Mouse (Mus musculus): ENCODE measurements around the gene Rpl22.
A peak's percentile ranks its signal among the peaks of the same experiment; 100 is the strongest.

The Rpl22 gene

GRCm38 (mm10) chr4:152296874-152297861 is 28.4 kb upstream of the Rpl22 start, which contains the start of gene Icmt:
TSS of gene Icmt (plus strand) at chr4:152297227.
- peak; percentile 99 for DNase-seq (ENCODE audit: low read depth, low spot score)

- no peak for DNase-seq (ENCODE audit: low read depth, low spot score)
Observed at GRCm38 (mm10) chr4:152298836-152299235, 26.7 kb upstream of the Rpl22 start.

- DNase-seq (ENCODE audit: low read depth, low spot score) = no peak
Observed at GRCm38 (mm10) chr4:152300375-152300774, 25.2 kb upstream of the Rpl22 start.

GRCm38 (mm10) chr4:152302012-152302411 is 23.5 kb upstream of the Rpl22 start:
- DNase-seq (ENCODE audit: low read depth, low spot score) = no peak

- no peak for DNase-seq (ENCODE audit: low read depth, low spot score)
Observed at GRCm38 (mm10) chr4:152303172-152303571, 22.4 kb upstream of the Rpl22 start.

GRCm38 (mm10) chr4:152304685-152305084 is 20.9 kb upstream of the Rpl22 start:
- DNase-seq (ENCODE audit: low read depth, low spot score) = no peak

GRCm38 (mm10) chr4:152305991-152306390 is 19.6 kb upstream of the Rpl22 start:
- no peak for DNase-seq (ENCODE audit: low read depth, low spot score)

- DNase-seq (ENCODE audit: low read depth, low spot score) = no peak
Observed at GRCm38 (mm10) chr4:152307542-152307941, 18.0 kb upstream of the Rpl22 start.

- no peak for DNase-seq (ENCODE audit: low read depth, low spot score)
Observed at GRCm38 (mm10) chr4:152312186-152312585, 13.4 kb upstream of the Rpl22 start.

GRCm38 (mm10) chr4:152313211-152313632 is 12.3 kb upstream of the Rpl22 start:
- DNase-seq (ENCODE audit: low read depth, low spot score) = no peak

- DNase-seq (ENCODE audit: low read depth, low spot score) = no peak
Observed at GRCm38 (mm10) chr4:152313934-152314333, 11.6 kb upstream of the Rpl22 start.

GRCm38 (mm10) chr4:152315498-152316213 is 9.9 kb upstream of the Rpl22 start:
- DNase-seq (ENCODE audit: low read depth, low spot score) = no peak

- DNase-seq (ENCODE audit: low read depth, low spot score) = no peak
Observed at GRCm38 (mm10) chr4:152317631-152318033, 7.9 kb upstream of the Rpl22 start.

- DNase-seq (ENCODE audit: low read depth, low spot score) = peak; percentile 49
Observed at GRCm38 (mm10) chr4:152318517-152319234, 6.9 kb upstream of the Rpl22 start, which contains the start of gene Rnf207. TSS of gene Rnf207 (minus strand) at chr4:152318993.

GRCm38 (mm10) chr4:152321464-152321863 is 4.1 kb upstream of the Rpl22 start:
- no peak for DNase-seq (ENCODE audit: low read depth, low spot score)

- no peak for DNase-seq (ENCODE audit: low read depth, low spot score)
Observed at GRCm38 (mm10) chr4:152324641-152325562, 640 bp upstream of the Rpl22 start.

- DNase-seq (ENCODE audit: low read depth, low spot score) = no peak
Observed at GRCm38 (mm10) chr4:152326543-152326942, 1.0 kb downstream of the Rpl22 start.

- DNase-seq (ENCODE audit: low read depth, low spot score) = peak; percentile 44
Observed at GRCm38 (mm10) chr4:152328691-152329090, 3.1 kb downstream of the Rpl22 start.

GRCm38 (mm10) chr4:152332952-152333351 is 7.4 kb downstream of the Rpl22 start:
- peak; percentile 51 for DNase-seq (ENCODE audit: low read depth, low spot score)

- DNase-seq (ENCODE audit: low read depth, low spot score) = no peak
Observed at GRCm38 (mm10) chr4:152333587-152333986, 8.0 kb downstream of the Rpl22 start.

- no peak for DNase-seq (ENCODE audit: low read depth, low spot score)
Observed at GRCm38 (mm10) chr4:152337772-152338171, 12.2 kb downstream of the Rpl22 start.

Measured in A20 (cell line).